Mouse (Mus musculus): ENCODE data around the gene Bend3.

Gene Bend3

GRCm38 (mm10) chr10:43478751-43479435, at the start of gene Bend3:
Bend3 (plus strand) TSS chr10:43478831.
- DNase-seq = peak; percentile 78

DNA sequence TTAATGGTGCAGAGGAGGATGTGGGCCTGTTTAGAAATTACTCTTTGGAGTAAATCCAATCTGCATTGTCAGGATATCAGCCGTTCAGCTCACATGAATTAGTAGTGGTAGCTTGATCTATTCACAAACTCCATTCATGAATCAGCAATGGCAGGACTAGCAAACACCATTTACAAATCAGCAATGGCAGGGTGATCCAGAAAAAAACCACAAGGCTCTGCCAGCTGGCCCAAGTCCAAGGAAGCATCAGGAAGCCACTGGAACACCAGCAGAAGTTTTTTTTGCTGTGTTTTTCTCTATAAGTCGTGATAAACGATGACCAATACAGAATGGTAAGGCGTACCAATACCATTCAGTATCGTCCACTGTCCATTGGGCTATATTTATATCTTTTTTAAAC, 48.0 kb upstream of the Bend3 start:
- DNase-seq = no peak

DNA sequence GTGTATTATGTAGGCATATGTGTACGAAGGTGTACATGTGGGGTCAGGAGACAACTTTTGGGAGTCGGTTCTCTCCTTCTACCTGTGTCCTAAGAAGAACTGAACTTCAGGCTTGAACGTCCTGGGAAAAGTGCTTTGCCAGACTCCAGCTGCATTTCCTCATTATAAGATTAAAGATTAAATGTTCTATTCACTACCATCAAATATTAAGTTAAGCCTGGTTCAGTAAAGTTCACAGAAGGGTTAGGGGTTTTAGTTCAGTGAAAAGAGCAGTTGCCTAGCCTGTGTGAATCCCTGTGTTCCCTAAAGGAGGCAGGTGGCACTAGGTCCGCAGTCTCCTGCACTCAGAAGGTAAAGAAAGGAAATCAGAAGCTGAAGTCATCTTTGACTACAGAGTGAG, 44.3 kb upstream of the Bend3 start:
- DNase-seq = no peak

- DNase-seq = no peak
Observed at GRCm38 (mm10) chr10:43435757-43436156, 42.9 kb upstream of the Bend3 start.

GRCm38 (mm10) chr10:43439492-43439941, 39.1 kb upstream of the Bend3 start:
- DNase-seq = peak; percentile 77

DNA sequence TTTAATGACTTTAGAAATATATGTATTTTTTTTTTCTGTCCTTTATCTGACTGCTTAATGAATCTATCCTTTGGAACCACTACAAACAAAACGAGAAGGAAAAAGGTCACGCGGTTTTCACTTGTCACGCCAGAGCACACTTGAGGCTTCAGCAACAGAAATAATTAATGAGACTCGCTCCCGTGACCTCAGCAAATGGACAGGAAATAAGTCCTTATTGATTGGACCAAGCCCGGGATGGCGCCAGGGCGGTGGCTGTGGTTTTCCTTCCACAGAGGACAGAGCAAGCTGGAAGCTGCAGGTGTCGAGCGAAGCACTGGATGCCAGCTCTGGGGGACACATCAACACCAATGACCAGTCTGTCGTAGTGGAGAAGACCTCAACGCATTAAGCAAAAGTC, 38.6 kb upstream of the Bend3 start:
- DNase-seq = peak; percentile 58

DNA sequence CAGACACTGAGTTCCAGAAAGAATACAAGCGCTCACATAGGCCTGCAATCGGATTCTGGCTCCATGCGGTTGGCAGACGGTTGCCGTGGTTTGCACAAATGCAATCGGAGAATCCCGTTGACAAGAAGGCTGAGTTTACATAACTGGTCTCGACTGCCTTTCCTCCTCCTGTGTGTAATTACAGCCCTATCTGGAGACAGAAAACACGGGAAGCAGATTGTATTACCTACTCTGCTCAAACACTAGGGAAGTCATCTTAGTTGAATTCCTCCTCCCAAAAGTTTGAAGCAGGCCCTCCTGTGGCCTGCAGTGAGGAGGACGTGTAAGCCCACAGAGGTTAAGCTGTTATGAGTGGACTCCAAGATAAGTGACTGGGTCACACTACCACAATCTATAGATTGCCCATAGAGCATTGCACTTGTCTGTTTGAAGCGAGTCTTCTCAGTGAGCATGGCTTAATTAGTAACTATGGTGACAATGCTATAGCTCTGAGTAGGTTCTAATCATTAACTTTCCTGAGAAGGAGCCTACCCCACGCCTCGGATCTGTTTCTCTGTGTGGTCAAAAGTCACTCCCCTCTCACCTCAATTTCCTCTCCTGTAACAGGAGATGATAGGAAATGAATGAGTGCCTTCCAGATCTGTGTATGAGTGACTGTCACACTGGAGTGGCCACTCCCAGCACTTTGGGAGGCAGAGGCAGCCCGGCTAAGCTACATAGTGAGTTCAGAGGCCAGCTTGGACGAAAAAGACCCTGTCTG, 37.5 kb upstream of the Bend3 start:
- no peak for DNase-seq

DNA sequence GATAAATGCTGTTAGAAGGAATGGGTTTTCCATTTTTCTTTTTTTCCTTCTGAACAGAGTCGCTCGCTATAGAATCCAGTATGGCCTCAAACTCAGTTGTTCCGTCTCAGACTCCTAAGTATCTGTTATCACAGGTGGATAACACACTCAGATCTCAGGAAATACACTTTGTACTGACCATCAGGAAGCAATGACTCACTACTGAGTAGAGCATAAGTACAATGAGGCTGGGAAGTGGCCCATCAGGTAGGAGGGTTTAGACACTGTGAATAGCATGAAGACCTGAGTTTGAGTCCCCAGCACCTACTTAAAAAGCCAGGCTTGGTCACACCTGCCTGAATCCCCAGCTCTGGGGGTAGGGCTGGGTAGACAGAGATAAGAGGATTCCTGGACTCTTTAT, 30.0 kb upstream of the Bend3 start:
- no peak for DNase-seq

DNA sequence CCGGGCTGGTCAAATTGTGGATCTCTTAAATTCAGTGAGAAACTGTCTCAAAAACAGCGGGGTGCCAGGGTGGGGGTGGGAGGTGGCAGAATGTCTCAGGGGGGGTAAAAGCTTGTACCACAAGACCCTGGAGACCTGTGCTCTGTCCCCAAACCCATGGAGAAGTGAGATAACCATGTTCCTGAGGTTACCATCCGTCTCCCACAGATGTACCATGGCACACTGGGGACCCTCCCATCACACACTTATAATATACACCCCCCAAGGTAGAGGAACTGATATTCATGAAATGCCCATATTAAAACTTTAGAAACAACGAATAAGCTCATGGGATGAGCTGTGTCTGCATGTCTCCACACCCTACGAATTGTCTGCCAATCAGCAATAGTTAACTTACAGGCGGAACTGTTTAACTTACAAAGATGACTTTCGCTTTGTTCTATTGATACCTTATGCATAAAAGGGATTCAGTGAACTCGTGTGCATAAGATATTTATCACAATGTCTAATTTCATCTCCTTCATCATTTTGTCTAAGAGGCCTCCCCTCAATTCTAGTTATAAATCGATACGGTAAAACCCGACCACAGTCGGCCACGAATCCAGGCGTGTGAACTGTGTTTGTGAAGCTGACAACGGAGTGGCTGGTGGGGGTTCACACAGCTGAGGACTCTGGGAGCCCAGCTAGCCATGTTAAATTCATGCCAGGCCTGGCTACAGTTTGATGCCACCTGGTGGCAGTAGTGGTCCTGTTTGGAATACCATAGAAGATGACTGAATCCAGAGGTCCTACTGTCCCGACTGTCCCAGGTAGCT, 26.6 kb upstream of the Bend3 start:
- peak; percentile 90 for DNase-seq

- DNase-seq = no peak
Observed at GRCm38 (mm10) chr10:43452663-43452996, 26.0 kb upstream of the Bend3 start.

DNA sequence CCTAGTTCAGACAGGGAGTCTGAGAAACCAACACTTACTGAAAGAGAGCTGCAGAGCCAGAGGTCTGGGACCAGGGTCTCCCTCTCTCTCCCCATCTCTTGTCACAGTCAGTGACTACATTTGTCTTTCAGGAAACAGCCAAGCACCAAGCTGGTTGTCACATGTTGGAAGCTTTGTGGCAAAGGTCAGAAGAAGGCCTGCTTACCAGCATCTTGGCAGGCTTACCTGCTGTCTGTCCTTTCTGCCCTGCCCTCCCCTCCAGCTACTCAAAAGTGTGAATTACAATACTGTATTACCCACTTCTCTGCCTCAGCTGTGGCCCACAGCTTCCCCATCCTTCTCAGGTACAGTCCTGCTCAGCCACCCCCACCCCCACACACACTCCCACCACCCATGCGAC, 24.4 kb upstream of the Bend3 start:
- DNase-seq = no peak

DNA sequence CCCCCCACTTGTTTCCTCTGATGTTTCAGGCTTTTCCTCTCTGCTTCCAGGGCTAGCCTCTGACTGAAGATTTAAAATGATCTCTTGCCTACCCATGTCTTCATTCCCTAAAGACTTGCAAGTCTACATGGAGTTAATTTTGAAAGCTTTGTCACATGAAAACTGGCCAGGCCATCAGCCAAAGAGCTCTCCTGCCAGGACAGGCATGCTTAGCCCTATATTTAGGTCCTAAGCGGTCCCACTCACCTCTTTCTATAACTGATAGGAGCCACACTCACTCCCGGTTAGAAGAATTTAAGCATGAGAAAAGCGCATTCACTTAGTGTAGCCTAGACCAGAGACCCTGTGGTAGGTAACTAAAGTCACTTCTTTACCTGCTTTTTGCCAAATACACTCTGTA, 24.0 kb upstream of the Bend3 start:
- DNase-seq = no peak

GRCm38 (mm10) chr10:43462821-43463220, 15.8 kb upstream of the Bend3 start:
- DNase-seq = no peak

DNA sequence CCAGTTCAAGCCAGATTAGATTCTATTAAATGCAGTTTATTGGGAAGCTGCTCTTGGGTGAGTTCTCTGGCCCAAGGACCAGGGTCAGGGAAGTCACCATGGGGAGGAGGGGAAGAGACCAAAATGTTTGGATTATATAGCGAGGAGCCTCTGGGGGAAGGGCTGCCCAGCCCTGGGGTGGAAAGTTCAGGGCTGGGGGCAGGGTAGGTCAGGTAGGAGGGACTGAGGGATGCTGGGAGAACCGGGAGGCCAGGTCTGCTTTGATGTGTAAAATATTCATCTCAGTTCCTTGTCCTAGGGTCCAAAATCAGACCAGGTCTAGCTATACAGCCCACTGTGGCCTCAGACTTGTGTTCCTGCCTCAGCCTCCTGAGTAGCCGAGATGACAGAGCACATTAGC, 15.4 kb upstream of the Bend3 start:
- DNase-seq = no peak

DNA sequence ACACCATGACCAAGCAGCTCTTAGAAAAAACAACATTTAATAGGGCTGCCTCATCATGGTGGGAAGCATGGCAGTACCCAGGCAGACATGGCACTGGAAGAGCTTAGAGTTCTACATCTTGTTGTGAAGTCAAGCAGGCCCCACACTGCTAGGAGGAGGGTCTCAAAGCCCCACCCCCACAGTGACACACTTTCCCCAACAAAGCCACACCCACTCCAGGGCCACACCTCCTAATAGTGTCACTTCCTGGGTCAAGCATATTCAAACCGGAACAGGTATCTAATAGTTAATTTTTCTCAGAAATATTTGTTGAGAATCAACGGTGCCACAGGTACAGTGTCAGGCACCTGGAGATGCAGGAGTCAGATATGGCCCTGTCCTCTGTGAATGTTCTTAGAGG, 12.4 kb upstream of the Bend3 start:
- DNase-seq = no peak

GRCm38 (mm10) chr10:43467659-43468058, 11.0 kb upstream of the Bend3 start:
- DNase-seq = peak; percentile 52

DNA sequence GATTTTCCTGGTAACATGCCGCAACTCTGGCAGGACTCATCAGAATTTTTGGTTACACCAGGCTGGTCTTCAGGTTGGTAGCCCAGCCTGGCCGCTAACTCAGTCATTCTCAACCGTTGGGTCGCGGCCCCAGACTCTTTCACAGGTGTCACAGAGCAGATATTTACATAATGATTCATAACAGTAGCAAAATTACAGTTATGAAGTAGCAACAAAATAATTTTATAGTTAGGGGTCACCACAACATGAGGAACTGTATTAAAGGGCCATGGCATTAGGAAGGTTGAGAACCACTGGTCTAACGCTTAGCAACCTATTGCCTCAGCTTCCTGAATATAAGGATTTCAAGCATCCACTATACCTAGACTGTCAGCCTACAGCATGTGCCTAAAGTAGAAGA, 10.3 kb upstream of the Bend3 start:
- no peak for DNase-seq

DNA sequence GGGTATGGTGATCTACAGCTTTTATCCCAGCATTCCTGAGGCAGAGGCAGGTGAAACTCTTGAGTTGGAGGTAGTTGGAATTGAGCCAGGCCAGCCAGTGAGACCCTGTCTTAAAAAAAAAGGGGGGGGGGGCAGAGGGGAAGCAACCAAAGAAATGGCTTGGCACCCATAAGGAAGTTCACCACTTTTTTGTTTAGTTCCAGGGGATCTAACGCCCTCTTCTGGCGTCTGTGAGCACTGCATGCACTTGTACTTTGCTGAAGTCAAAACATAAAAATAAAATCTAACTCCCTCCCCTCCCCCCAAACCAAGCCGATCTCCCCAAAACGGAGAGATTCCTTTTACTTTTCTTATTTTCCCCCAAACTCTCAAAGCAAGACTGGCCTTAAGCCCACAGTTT, 3.3 kb upstream of the Bend3 start:
- no peak for DNase-seq

GRCm38 (mm10) chr10:43477459-43477858, 1.2 kb upstream of the Bend3 start:
- DNase-seq = peak; percentile 60

GRCm38 (mm10) chr10:43477865-43478681, 558 bp upstream of the Bend3 start:
- peak; percentile 88 for DNase-seq

GRCm38 (mm10) chr10:43479436-43480157, 966 bp downstream of the Bend3 start:
- peak; percentile 92 for DNase-seq

DNA sequence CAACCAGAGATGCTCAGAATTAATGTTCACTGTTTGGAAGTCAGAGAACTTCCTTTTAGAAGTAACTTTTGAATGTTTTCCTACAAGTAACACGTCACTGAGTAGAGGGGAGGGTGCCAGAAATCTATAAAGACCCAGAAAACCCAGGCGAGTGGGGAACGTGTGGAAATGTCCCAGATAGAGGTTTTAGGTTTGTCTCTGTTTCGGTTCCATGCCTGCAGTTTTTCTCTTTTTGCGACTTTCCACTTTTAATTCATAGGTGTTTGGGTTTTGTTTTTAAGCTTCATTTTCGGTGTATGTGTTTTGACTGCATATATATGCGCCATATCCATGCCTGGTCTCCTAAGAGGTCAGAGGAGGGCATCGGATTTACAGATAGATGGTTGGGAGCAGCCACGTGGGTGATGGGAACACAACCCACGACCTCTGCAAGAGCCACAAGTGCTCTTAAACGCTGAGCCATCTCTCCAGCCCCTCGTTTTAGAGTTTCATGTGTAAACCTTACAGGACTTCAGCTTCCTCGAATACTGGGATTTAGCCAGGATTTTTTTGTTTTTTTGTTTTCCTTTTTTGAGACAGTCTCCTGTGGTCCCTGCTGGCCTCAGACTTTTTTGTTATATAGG, 1.7 kb downstream of the Bend3 start:
- peak; percentile 20 for DNase-seq

All from embryo, embryonic 11 days (tissue).